Mouse (Mus musculus) frontal cortex, adult (tissue): ENCODE results near the gene Hoga1.
"Not testable (repeated sequence)": the region's sequence is repeated elsewhere in the genome, so short reads cannot be mapped to it uniquely, and the experiment has no call there.

Experiments
- ATAC-seq: cut with Nextera tagmentation; 2 replicates; pipeline ENCODE4 v1.9.2; 2017; ENCODE audit warnings: mild to moderate bottlenecking, moderate library complexity, mixed read lengths; ENCODE audit not compliant: low TSS enrichment

Gene Hoga1

GRCm38 (mm10) chr19:42068441-42069240 is 23.2 kb downstream of the Hoga1 start:
- no peak for ATAC-seq

DNA sequence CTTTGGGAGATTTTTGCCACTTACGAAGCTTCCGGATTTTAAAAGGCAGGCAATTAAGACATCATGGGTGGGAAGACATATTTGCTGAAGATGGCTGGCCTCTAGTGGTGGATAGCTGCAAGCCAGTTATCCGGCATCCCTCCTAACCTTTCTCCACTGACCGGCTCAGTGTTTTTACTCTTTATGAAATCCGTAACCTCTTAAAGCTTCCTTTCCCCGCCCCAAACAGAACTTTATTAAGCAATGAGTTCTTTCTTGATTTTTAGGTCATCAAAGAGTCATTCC is 23.8 kb downstream of the Hoga1 start:
- ATAC-seq, result peak; percentile 70; the same call in 1 of the 2 replicates

- ATAC-seq, result peak; percentile 44; the same call in 1 of the 2 replicates
Observed at GRCm38 (mm10) chr19:42071221-42071620, 25.8 kb downstream of the Hoga1 start.

DNA sequence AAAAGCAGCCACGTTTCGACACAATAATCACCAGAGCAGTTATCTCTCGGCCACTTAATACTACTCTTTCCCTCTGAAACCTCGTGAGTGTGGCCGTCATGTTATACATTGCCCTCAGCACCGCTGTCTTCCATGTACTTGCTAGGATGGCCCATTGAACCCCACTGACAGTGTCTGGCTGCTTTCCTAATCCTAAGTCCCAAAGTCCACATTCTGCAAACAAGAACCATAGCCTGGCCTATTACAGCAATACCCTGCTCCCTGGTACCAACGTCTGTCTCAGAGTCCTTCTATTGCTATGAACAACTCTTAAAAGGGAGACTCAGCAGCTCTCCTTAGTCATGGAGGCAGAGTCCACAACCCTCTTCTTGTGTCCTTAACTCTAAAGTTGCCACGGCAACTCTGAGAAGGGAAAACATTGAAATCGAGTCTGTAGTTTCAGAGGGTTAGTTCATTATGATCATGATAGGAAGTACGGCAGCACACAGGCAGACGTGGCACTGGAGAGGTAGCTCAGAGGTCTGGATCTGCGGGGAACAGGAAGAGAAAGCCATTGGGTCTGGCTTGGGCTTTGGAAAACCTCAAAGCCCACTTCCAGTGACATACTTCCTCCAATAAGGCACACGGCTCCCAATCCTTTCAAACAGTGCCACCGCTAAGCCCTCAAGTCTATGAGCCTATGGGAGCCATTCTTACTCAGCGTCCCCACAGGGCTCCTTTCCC is 26.6 kb downstream of the Hoga1 start:
- ATAC-seq, result no peak

DNA sequence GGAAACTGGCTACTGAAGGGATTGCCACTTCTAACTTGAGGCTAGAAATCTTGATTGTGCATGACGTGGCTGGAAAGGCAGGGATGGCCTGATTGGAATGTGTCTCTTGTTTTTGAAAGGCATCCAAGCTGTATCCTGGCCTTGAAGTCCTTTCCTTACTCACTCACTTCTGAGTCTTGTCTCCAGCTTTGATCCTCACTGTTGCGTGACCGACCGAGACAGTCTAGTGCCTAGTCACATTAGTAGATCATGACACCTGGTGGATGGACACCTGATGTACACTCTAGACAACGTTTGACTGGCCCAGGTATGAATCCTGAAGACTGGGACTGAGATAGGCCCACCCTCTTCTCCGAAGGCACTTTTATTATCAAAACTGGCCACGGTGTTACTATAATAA is 27.4 kb downstream of the Hoga1 start:
- no peak for ATAC-seq

DNA sequence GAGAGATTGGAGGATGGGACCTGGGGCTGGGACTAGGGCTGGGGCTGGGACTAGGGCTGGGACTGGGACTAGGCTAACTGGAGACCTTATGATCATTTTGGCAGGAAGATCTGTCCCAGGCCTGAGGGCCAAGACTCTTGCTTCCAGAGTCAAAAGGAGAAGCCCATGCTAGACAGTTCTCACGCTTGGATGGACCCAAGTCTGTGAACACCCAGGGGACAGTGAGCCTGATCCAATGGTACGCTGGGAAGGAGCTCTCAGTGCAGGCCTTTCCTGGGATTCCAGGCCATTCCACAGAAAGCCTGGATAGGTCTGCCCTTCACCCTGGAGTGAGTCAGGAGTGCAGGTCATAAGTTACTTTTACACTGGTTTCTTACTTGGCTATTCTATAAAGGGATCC is 29.6 kb downstream of the Hoga1 start:
- ATAC-seq, result no peak

GRCm38 (mm10) chr19:42075992-42076391 is 30.6 kb downstream of the Hoga1 start:
- no peak for ATAC-seq

GRCm38 (mm10) chr19:42078566-42078965 is 33.2 kb downstream of the Hoga1 start:
- no peak for ATAC-seq

- no peak for ATAC-seq
Observed at GRCm38 (mm10) chr19:42079006-42079405, 33.6 kb downstream of the Hoga1 start.

- no peak for ATAC-seq
Observed at GRCm38 (mm10) chr19:42079950-42080349, 34.5 kb downstream of the Hoga1 start.

- ATAC-seq, result no peak
Observed at GRCm38 (mm10) chr19:42080469-42080868, 35.1 kb downstream of the Hoga1 start.

DNA sequence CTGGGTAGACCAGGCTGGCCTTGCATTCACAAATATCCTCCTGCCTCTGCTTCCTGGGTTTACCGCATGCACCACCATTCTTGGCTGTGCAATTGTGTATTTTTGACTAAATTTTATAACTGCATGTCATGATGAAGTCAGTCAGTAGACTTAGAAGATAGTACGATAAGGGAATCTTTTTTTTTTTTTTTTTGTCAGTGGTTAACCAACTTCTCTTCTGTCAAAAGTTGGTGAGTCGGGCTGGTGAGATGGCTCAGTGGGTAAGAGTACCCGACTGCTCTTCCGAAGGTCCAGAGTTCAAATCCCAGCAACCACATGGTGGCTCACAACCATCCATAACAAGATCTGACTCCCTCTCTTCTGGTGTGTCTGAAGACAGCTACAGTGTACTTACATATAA is 36.2 kb downstream of the Hoga1 start:
- ATAC-seq, result not testable (repeated sequence)

DNA sequence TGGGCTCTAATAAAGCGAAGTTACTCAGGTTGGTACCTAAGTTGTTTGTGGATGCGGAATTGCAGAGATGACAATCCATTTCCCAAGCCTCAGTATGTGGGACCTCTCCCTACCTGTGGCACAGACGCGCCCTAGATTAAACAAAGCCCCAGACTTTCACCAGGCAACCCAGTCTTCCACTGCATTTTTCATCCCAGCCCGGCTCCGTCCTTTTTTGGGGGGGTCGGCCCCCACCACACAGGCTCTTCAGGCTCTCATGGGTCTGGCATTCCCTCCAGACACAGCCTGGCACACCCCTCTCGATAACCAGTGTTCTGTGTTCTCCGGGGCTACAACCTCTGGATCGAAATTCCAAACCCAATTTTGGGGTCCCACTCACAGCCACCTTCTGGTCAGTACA is 40.3 kb downstream of the Hoga1 start:
- ATAC-seq, result 0 out of 2 replicates have a peak, but pooled peaks have one; percentile 1

- peak; percentile 87 for ATAC-seq
Observed at GRCm38 (mm10) chr19:42086166-42086565, 40.8 kb downstream of the Hoga1 start, which contains the start of gene Morn4. Gene Morn4 (minus strand): TSS chr19:42086357.

- peak; percentile 10; the same call in 1 of the 2 replicates for ATAC-seq
Observed at GRCm38 (mm10) chr19:42089103-42089747, 43.8 kb downstream of the Hoga1 start.

GRCm38 (mm10) chr19:42089748-42090595 is 44.6 kb downstream of the Hoga1 start, which contains the start of gene Pi4k2a:
Gene Pi4k2a (plus strand): TSS chr19:42090470.
- peak; percentile 88 for ATAC-seq

DNA sequence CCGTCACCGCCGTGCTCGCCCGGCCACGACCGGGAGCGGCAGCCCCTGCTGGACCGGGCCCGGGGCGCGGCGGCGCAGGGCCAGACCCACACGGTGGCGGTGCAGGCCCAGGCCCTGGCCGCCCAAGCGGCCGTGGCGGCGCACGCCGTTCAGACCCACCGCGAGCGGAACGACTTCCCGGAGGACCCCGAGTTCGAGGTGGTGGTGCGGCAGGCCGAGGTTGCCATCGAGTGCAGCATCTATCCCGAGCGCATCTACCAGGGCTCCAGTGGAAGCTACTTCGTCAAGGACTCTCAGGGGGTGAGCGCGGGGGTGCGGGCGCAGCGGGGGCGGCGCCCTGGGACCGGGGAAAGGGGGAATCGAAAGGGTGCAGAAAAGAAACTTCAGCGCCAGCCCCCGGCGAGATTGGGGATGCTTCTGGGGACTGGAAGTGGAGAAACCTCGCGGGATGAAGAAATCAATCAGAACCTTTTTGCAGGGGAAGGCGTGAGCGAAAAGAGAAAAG is 45.3 kb downstream of the Hoga1 start:
- peak; percentile 21; the same call in 1 of the 2 replicates for ATAC-seq

- no peak for ATAC-seq
Observed at GRCm38 (mm10) chr19:42099406-42099805, 54.0 kb downstream of the Hoga1 start.

DNA sequence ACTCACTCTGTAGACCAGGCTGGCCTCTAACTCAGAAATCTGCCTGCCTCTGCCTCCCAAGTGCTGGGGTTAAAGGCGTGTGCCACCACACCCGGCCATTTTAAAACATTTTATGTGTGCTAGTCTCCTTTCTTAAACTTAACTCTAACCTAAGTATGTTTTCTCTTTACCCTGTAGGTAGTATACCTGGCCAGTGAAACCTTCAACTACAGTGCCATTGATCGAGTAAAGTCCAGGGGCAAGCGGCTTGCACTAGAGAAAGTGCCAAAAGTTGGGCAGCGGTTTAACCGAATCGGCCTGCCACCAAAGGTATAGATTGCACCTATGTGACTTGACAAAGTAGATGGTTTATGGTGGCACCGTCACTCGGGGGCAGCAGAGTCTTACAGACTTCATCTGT is 59.3 kb downstream of the Hoga1 start:
- ATAC-seq, result no peak

DNA sequence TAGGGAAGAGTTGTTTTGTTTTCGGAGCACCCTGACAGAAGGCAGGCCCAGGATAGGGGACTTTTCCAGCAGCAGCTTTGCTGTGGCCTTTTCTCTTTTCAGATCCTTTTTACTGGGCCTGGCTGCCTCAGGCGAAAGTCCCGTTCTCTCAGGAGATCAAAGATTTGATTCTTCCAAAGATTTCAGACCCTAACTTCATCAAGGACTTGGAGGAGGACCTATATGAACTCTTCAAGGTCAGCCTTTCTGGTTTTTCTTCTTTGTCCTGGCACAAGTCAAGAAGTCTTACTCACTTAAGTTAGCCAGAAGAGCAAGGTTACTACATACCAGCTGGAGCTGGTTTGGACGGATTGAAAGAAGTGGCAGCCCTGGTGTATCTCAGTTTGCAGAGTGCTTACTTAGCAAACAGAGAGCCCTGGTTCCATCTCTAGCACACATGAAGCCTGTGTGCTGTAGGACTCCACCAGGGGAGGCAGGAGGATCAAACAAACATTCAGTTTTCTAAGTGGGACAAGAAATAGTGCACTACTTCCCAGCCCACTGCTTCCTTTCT is 70.4 kb downstream of the Hoga1 start:
- ATAC-seq, result no peak

GRCm38 (mm10) chr19:42118142-42118541 is 72.7 kb downstream of the Hoga1 start:
- ATAC-seq, result no peak
